Mouse (Mus musculus): ENCODE data around the gene Pigx.

Gene Pigx

GRCm38 (mm10) chr16:32062226-32062625 is 37.3 kb downstream of the Pigx start:
- 76% methylated on average over 2 of the region's 2 CpGs for WGBS

GRCm38 (mm10) chr16:32059840-32060523 is 39.6 kb downstream of the Pigx start:
- 50% methylated on average over 6 of the region's 6 CpGs for WGBS

GRCm38 (mm10) chr16:32058817-32059216 is 40.7 kb downstream of the Pigx start:
- WGBS: 83% methylated on average over 5 of the region's 5 CpGs

GRCm38 (mm10) chr16:32042367-32042766 is 57.2 kb downstream of the Pigx start:
- WGBS: 87% methylated on average over 4 of the region's 4 CpGs
